Mouse (Mus musculus) heart, adult 10 weeks (tissue): ENCODE data around the gene Gm21830. TPM values are rescaled to one million over a fixed set of nuclear protein-coding genes. Genes with fewer than 3 reads are reported as not detected.

Source experiments
- polyA plus RNA-seq: library from polyadenylated mRNA; stranded (reverse); fragments of 350-450 nt; fragmentation: Illumina TruSeq; extraction: RNeasy Lipid Tissue Mini Kit (QIAGEN cat#74804); gene quantifications from one replicate; pipeline ENCODE4 v1.2.3, GENCODE M21; 2014; ENCODE audit warnings: low read depth, low replicate concordance

Gm21830 gene
- not detected for polyA plus RNA-seq

GRCm38 (mm10) chr2:67413425-67413824 lies at the start of gene Gm21830:
Gm21830 (plus strand) TSS chr2:67413725.

GRCm38 (mm10) chr2:67433081-67433480 lies 19.6 kb downstream of the Gm21830 start, which contains the start of gene Gm26727:
Gm26727 (minus strand) TSS chr2:67433181.

GRCm38 (mm10) chr2:67445780-67446179 lies 32.3 kb downstream of the Gm21830 start, which contains the start of gene Xirp2:
Xirp2 (plus strand) TSS chr2:67446002.

Other genes with a start within 250 kb of the Gm21830 start
- gene Gm26727, start 19.5 kb downstream of the Gm21830 start, polyA plus RNA-seq: not detected
- 94.7 TPM for gene Xirp2, start 32.3 kb downstream of the Gm21830 start, polyA plus RNA-seq
- 2.1 TPM for gene B3galt1, start 152.1 kb downstream of the Gm21830 start, polyA plus RNA-seq